Mouse (Mus musculus) cerebellum, postnatal 25 days (tissue): ENCODE measurements around the gene Ttc1.
A peak's percentile ranks its signal among the peaks of the same experiment; 100 is the strongest.

Source experiments
- DNase-seq, 2 experiments: peaks; one replicate each; pipeline ENCODE4 v3.0.0; 2021; ENCODE audit warnings: mixed read lengths in 2 of 2

Ttc1 gene

GRCm38 (mm10) chr11:43747233-43748226, at the start of gene Ttc1:
TSS of gene Ttc1 (minus strand) at chr11:43748008.
- peak; percentile 97 to 98 for DNase-seq

- DNase-seq = no peak
Observed at GRCm38 (mm10) chr11:43795992-43796391, 48.2 kb upstream of the Ttc1 start.

GRCm38 (mm10) chr11:43790446-43790845, 42.6 kb upstream of the Ttc1 start:
- DNase-seq = no peak

- peak; percentile 73 to 84 for DNase-seq
Observed at GRCm38 (mm10) chr11:43783772-43784171, 36.0 kb upstream of the Ttc1 start.

- DNase-seq = no peak
Observed at GRCm38 (mm10) chr11:43783106-43783505, 35.3 kb upstream of the Ttc1 start.

- DNase-seq = no peak
Observed at GRCm38 (mm10) chr11:43779551-43779950, 31.7 kb upstream of the Ttc1 start.

- DNase-seq = no peak
Observed at GRCm38 (mm10) chr11:43776324-43776694, 28.5 kb upstream of the Ttc1 start.

- DNase-seq = peak in 1 of 2 experiments; percentile 7
Observed at GRCm38 (mm10) chr11:43775469-43776323, 27.9 kb upstream of the Ttc1 start.

GRCm38 (mm10) chr11:43773725-43774124, 25.9 kb upstream of the Ttc1 start:
- DNase-seq = no peak

- DNase-seq = no peak
Observed at GRCm38 (mm10) chr11:43770110-43770509, 22.3 kb upstream of the Ttc1 start.

GRCm38 (mm10) chr11:43767749-43768148, 19.9 kb upstream of the Ttc1 start:
- DNase-seq = no peak

GRCm38 (mm10) chr11:43766922-43767648, 19.3 kb upstream of the Ttc1 start:
- DNase-seq = peak; percentile 80 to 86

GRCm38 (mm10) chr11:43758436-43758835, 10.6 kb upstream of the Ttc1 start:
- DNase-seq = no peak

- no peak for DNase-seq
Observed at GRCm38 (mm10) chr11:43755411-43755810, 7.6 kb upstream of the Ttc1 start.

- no peak for DNase-seq
Observed at GRCm38 (mm10) chr11:43754568-43754967, 6.8 kb upstream of the Ttc1 start.

GRCm38 (mm10) chr11:43751542-43751941, 3.7 kb upstream of the Ttc1 start:
- no peak for DNase-seq

- no peak for DNase-seq
Observed at GRCm38 (mm10) chr11:43728737-43729301, 19.0 kb downstream of the Ttc1 start.

GRCm38 (mm10) chr11:43727796-43728195, 20.0 kb downstream of the Ttc1 start:
- DNase-seq = no peak

GRCm38 (mm10) chr11:43723411-43723810, 24.4 kb downstream of the Ttc1 start:
- DNase-seq = no peak

- DNase-seq = peak; percentile 60 to 67
Observed at GRCm38 (mm10) chr11:43712178-43712577, 35.6 kb downstream of the Ttc1 start.

- DNase-seq = no peak
Observed at GRCm38 (mm10) chr11:43708409-43708808, 39.4 kb downstream of the Ttc1 start.

GRCm38 (mm10) chr11:43705751-43706150, 42.1 kb downstream of the Ttc1 start:
- DNase-seq = peak; percentile 43 to 63
